In genomic region chr9:4375828-4376639, GRCm38 (mm10) we compare ENCODE assay signal across 8 mouse cellular contexts. TPM values are rescaled to one million over a fixed set of nuclear protein-coding genes. Genes with fewer than 3 reads are reported as not detected.
DNase-seq lines count a peak whose midpoint lies in the region; ATAC-seq and TF ChIP-seq lines count a peak whose summit lies in the region.

Gene Msantd4 (plus strand): TSS chr9:4376562.

- no peaks in the 10 kb centered on the region for H3K9me3 ChIP-seq in E14TG2a.4 (ENCODE audit: low read length)
- no peaks in the 10 kb centered on the region for H3K9me3 ChIP-seq in forebrain, embryonic 12.5 days
- H3K9me3 ChIP-seq in heart, postnatal 0 days (replicated peaks; ENCODE audit: control insufficient read depth, low read length): no peaks in the 10 kb centered on the region
- no peaks in the 10 kb centered on the region for H3K9me3 ChIP-seq in liver, embryonic 16.5 days (replicated peaks; ENCODE audit: control insufficient read depth, low read length)
- no peaks in the 10 kb centered on the region for H3K9me3 ChIP-seq in neural tube, embryonic 13.5 days

- TF ChIP-seq POLR2A in testis, adult 2 months (IDR thresholded peaks at IDR 0.05; ENCODE audit: control insufficient read depth, low read depth, low read length): peak; percentile 73

- H3K4me3 ChIP-seq in E14TG2a.4 (replicated peaks; ENCODE audit: low read length): peak within 1 kb of the TSS; percentile 91
- H3K4me3 ChIP-seq in forebrain, embryonic 12.5 days (replicated peaks): peak within 1 kb of the TSS; percentile 74
- H3K4me3 ChIP-seq in heart, postnatal 0 days (ENCODE audit: low read depth, low read length): peak within 1 kb of the TSS; percentile 95
- H3K4me3 ChIP-seq in liver, embryonic 16.5 days (ENCODE audit: low read depth, low read length): peak within 1 kb of the TSS; percentile 86
- peak within 1 kb of the TSS; percentile 68 for H3K4me3 ChIP-seq in neural tube, embryonic 13.5 days
- H3K4me3 ChIP-seq in testis, adult 2 months (ENCODE audit: control insufficient read depth, low read depth, low read length): peak within 1 kb of the TSS; percentile 98

- H3K4me2 ChIP-seq in forebrain, embryonic 12.5 days: peak within 1 kb of the TSS; percentile 64
- peak within 1 kb of the TSS; percentile 79 for H3K4me2 ChIP-seq in heart, postnatal 0 days (ENCODE audit: low read depth, low read length)
- peak within 1 kb of the TSS; percentile 82 for H3K4me2 ChIP-seq in liver, embryonic 16.5 days (ENCODE audit: low read depth, low read length)
- peak within 1 kb of the TSS; percentile 63 for H3K4me2 ChIP-seq in neural tube, embryonic 13.5 days

- no peak for TF ChIP-seq EP300 in heart, postnatal 0 days (IDR thresholded peaks at IDR 0.05; ENCODE audit: low read depth)

- peak within 1 kb of the TSS; percentile 82 for H3K27ac ChIP-seq in forebrain, embryonic 12.5 days
- peak within 1 kb of the TSS; percentile 80 for H3K27ac ChIP-seq in heart, postnatal 0 days (ENCODE audit: low read depth)
- H3K27ac ChIP-seq in liver, embryonic 16.5 days (ENCODE audit: low read length): peak within 1 kb of the TSS; percentile 29; the same call in 1 of the 2 replicates
- peak within 1 kb of the TSS; percentile 86 for H3K27ac ChIP-seq in neural tube, embryonic 13.5 days (replicated peaks)
- peak within 1 kb of the TSS; percentile 92 for H3K27ac ChIP-seq in testis, adult 2 months (ENCODE audit: control insufficient read depth, insufficient read depth, low read depth, low read length)

- peak; percentile 95 for DNase-seq in c-Kit-positive CD71-positive TER-119-positive erythroid progenitor cells, embryonic 14.5 days (ENCODE audit: low spot score)
- DNase-seq in heart, postnatal 0 days (ENCODE audit: low spot score): peak; percentile 100
- DNase-seq in kidney, postnatal 4 days: peak; percentile 97

- H3K27me3 ChIP-seq in E14TG2a.4 (ENCODE audit: insufficient read depth, low read length): no peaks in the 10 kb centered on the region
- no peaks in the 10 kb centered on the region for H3K27me3 ChIP-seq in forebrain, embryonic 12.5 days
- H3K27me3 ChIP-seq in heart, postnatal 0 days (ENCODE audit: control insufficient read depth, insufficient read depth, low read length): no peaks in the 10 kb centered on the region
- H3K27me3 ChIP-seq in liver, embryonic 16.5 days (ENCODE audit: control insufficient read depth, insufficient read depth, low read depth, low read length): no peaks in the 10 kb centered on the region
- H3K27me3 ChIP-seq in neural tube, embryonic 13.5 days: no peaks in the 10 kb centered on the region
- no peaks in the 10 kb centered on the region for H3K27me3 ChIP-seq in testis, adult 2 months (ENCODE audit: control insufficient read depth, insufficient read depth, low read length)

- ATAC-seq in forebrain, embryonic 12.5 days (ENCODE audit: low FRiP score): peak; percentile 100
- ATAC-seq in heart, postnatal 0 days (ENCODE audit: insufficient read depth, low read depth): peak; percentile 100
- peak; percentile 99 for ATAC-seq in liver, embryonic 16.5 days (ENCODE audit: low read depth)
- ATAC-seq in neural tube, embryonic 13.5 days (ENCODE audit: low read depth): peak; percentile 100

- peaks cover 12% of the 10 kb centered on the region for H3K36me3 ChIP-seq in E14TG2a.4 (ENCODE audit: insufficient read depth, low read length)
- H3K36me3 ChIP-seq in forebrain, embryonic 12.5 days (replicated peaks): no peaks in the 10 kb centered on the region
- no peaks in the 10 kb centered on the region; the same call in 1 of the 2 replicates for H3K36me3 ChIP-seq in heart, postnatal 0 days (replicated peaks; ENCODE audit: control insufficient read depth, insufficient read depth, low read length)
- H3K36me3 ChIP-seq in liver, embryonic 16.5 days (ENCODE audit: control insufficient read depth, insufficient read depth): no peaks in the 10 kb centered on the region
- no peaks in the 10 kb centered on the region for H3K36me3 ChIP-seq in neural tube, embryonic 13.5 days
- H3K36me3 ChIP-seq in testis, adult 2 months (ENCODE audit: control insufficient read depth, insufficient read depth, low read length): no peaks in the 10 kb centered on the region

- WGBS in forebrain, embryonic 12.5 days: 1% methylated on average over 31 of the region's 31 CpGs
- WGBS in heart, postnatal 0 days: 2% methylated on average over 31 of the region's 31 CpGs
- 3% methylated on average over 31 of the region's 31 CpGs for WGBS in liver, embryonic 16.5 days (ENCODE audit: insufficient replicate concordance)
- WGBS in neural tube, embryonic 13.5 days: 1% methylated on average over 31 of the region's 31 CpGs

- H3K4me1 ChIP-seq in E14TG2a.4 (replicated peaks; ENCODE audit: low read depth, low read length): peaks cover 11% of the 10 kb centered on the region
- peaks cover 9% of the 10 kb centered on the region for H3K4me1 ChIP-seq in forebrain, embryonic 12.5 days
- H3K4me1 ChIP-seq in heart, postnatal 0 days (ENCODE audit: control insufficient read depth, insufficient read depth): peaks cover 28% of the 10 kb centered on the region
- no peaks in the 10 kb centered on the region; the same call in 1 of the 2 replicates for H3K4me1 ChIP-seq in liver, embryonic 16.5 days (ENCODE audit: control insufficient read depth, low read depth, low read length)
- H3K4me1 ChIP-seq in neural tube, embryonic 13.5 days (replicated peaks): peaks cover 33% of the 10 kb centered on the region
- H3K4me1 ChIP-seq in testis, adult 2 months (ENCODE audit: control insufficient read depth, insufficient read depth, low read length): no peaks in the 10 kb centered on the region; the same call in none of the 2 replicates

- TF ChIP-seq CTCF in E14TG2a.4 (conservative IDR thresholded peaks at IDR 0.05; ENCODE audit: low read length): no peak
- TF ChIP-seq CTCF in heart, postnatal 0 days (IDR thresholded peaks at IDR 0.05; ENCODE audit: low read depth): no peak
- no peak for TF ChIP-seq CTCF in testis, adult 2 months (IDR thresholded peaks at IDR 0.05; ENCODE audit: control insufficient read depth, insufficient read depth, insufficient replicate concordance, low read depth, low read length)

- peak within 1 kb of the TSS; percentile 69 for H3K9ac ChIP-seq in forebrain, embryonic 12.5 days
- H3K9ac ChIP-seq in heart, postnatal 0 days (replicated peaks; ENCODE audit: low read depth, low read length): peak within 1 kb of the TSS; percentile 60
- H3K9ac ChIP-seq in liver, embryonic 16.5 days (ENCODE audit: low read depth, low read length): peak within 1 kb of the TSS; percentile 73
- peak within 1 kb of the TSS; percentile 74 for H3K9ac ChIP-seq in neural tube, embryonic 13.5 days

RNA-seq across cellular contexts. Expression of gene Msantd4, which starts in this region (rescaled TPM):
- polyA plus RNA-seq in forebrain, embryonic 12.5 days (2016; fragmentation: Nextera tagmentation; extraction: Ambion mirVana): 74.2 and 79.6 TPM in 2 replicates
- 11.7 and 32.0 TPM in 2 replicates for total RNA-seq in heart, postnatal 0 days (2014; rRNA removed; ENCODE audit: low replicate concordance)
- 30.0 and 31.8 TPM in 2 replicates for polyA plus RNA-seq in heart, postnatal 0 days (2015; fragmentation: Nextera tagmentation; extraction: Ambion mirVana)
- polyA plus RNA-seq in liver, embryonic 16.5 days (2015; fragmentation: Nextera tagmentation; extraction: Ambion mirVana): 8.2 and 8.4 TPM in 2 replicates
- 48.0 and 51.4 TPM in 2 replicates for polyA plus RNA-seq in neural tube, embryonic 13.5 days (2015; fragmentation: Nextera tagmentation; extraction: Ambion mirVana)
- 2.0 and 3.0 TPM in 2 replicates for polyA plus RNA-seq in testis, adult 2 months (2012; rRNA removed)

Comparison
In these comparisons a context has a peak if more than half of its experiments do, and no peak if none do; other contexts are left out.
1. Peak in every context shown above with its lines: DNase-seq, ATAC-seq, H3K4me3 ChIP-seq and H3K27ac ChIP-seq.
2. H3K27ac ChIP-seq: peak in every context shown above with its lines; median percentile 92 in testis, adult 2 months; 86 in neural tube, embryonic 13.5 days; 82 in forebrain, embryonic 12.5 days; 80 in heart, postnatal 0 days; 29 in liver, embryonic 16.5 days.